Mouse (Mus musculus): ENCODE measurements around the gene Slc29a2. TPM values are rescaled to one million over a fixed set of nuclear protein-coding genes. Genes with fewer than 3 reads are reported as not detected.

The Slc29a2 gene
- polyA plus RNA-seq, 1 experiment, result 0.58 TPM

GRCm38 (mm10) chr19:5056251-5056650, 32.6 kb downstream of the Slc29a2 start:
- H3K27me3 ChIP-seq (replicated peaks), result peaks cover 44% of the 10 kb centered on the region
- H3K9me3 ChIP-seq, result no peaks in the 10 kb centered on the region
- TF ChIP-seq FLI1 (IDR thresholded peaks at IDR 0.05; ENCODE audit: low read length) (no peak), GATA1 (IDR thresholded peaks at IDR 0.05; ENCODE audit: borderline replicate concordance, low read length) (no peak)
- H3K4me3 ChIP-seq (replicated peaks), result no peak overlapping the region
- no peaks in the 10 kb centered on the region for H3K36me3 ChIP-seq (replicated peaks; ENCODE audit: low read length)
- H3K4me1 ChIP-seq, result peaks cover 69% of the 10 kb centered on the region

DNA sequence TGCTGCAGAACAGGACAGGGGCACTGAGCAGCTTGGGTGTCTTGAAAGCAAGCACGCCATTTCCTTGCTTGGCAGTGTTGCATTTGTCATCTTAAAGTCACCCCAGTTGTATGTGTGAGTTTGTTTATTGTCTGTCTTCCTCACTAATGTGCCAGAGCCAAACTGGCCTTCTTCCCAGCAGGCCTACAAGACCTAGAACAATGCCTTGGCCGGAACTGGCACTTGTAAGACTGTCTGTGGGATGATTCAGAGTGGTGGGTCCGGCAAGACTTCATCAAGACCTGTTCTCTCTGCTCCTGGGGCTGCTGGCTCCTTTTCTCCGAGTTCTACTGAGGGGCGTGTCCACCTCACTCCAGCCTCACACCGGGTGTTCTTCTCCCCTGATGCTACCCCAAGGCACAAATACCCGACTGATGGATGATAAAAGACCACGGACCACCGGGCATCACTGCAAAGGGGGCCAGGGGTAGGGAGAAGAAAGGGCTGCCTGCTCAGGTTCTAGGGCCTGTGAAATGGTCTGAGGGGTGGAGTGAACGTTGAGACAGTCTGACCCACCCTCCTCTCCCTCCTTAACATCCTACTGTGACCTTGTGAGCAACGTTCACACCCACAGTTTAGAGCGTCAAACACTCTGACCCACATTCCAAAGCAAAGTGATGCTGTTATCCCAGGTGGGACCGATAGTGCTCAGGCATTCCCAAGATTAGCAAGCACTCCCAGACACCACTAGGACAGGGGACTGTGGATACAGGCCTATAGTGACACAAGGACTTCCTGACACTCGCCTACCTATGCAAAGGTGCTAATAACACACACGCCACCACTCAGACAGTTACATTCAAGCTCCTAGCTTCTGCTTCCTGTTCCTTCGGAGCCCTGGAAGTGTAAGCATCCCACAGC, 34.5 kb downstream of the Slc29a2 start:
- peaks cover 58% of the 10 kb centered on the region for H3K4me1 ChIP-seq
- TF ChIP-seq GATA1 (IDR thresholded peaks at IDR 0.05; ENCODE audit: borderline replicate concordance, low read length) (no peak), FLI1 (IDR thresholded peaks at IDR 0.05; ENCODE audit: low read length) (no peak)
- H3K36me3 ChIP-seq (replicated peaks; ENCODE audit: low read length), result no peaks in the 10 kb centered on the region

DNA sequence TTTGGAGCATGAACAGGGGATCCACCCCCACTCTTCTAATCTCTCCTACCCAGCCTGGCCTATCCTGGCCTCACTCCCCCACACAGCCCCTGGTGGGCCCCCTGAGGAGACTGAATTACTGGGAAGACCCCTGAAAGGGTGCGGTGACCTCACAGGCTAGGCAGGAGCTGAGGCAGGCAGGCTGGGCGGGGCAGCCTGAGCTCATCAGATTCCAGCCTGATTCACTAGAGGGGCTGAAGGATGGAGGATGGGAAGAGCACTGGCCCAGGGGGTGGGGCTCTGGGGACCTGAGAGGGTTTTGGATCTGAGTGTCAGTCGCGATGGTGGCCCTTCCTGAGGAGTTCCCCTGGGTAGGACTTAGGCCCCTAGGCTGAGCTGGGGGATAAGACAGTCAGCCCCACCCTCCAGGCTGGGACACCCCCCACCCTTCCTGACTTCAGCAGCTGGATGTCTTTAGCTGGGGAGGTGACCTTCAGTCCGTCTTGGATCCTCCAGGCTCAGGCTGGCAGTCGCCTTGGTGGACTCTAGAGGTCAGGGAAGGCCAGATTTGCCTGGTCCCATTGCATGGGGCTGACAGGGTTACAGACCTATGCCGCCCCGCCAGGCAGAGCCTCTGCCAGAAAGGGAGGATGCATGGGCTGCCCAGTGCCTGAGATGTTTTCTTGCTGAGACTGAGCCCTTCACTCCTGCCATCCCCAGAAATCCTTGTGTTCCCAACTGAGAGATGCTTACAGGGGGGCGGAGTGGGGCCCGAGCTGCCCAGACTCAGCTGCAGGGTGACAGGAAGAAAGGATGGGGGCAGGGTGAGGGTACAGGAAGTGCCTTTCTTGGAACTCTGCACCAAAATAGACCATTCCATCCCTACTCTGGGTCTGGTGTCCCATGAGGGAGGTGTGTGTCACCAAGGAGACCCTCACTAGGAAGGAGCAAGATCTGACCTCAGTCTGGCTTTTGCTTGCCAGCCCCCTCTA, 35.4 kb downstream of the Slc29a2 start:
- peak overlapping the region; percentile 13 for H3K4me3 ChIP-seq (replicated peaks)
- H3K27me3 ChIP-seq (replicated peaks), result peaks cover 25% of the 10 kb centered on the region
- no peaks in the 10 kb centered on the region for H3K9me3 ChIP-seq
- TF ChIP-seq GATA1 (IDR thresholded peaks at IDR 0.05; ENCODE audit: borderline replicate concordance, low read length) (no peak), FLI1 (IDR thresholded peaks at IDR 0.05; ENCODE audit: low read length) (no peak)
- H3K4me1 ChIP-seq, result peaks cover 54% of the 10 kb centered on the region
- no peaks in the 10 kb centered on the region for H3K36me3 ChIP-seq (replicated peaks; ENCODE audit: low read length)

More for the DNA sequence above, 34.5 kb downstream of the Slc29a2 start:
- Histone ChIP-seq H3K9me3 (no peaks in the 10 kb centered on the region), H3K27me3 (replicated peaks) (peaks cover 34% of the 10 kb centered on the region), H3K4me3 (replicated peaks) (no peak overlapping the region)

DNA sequence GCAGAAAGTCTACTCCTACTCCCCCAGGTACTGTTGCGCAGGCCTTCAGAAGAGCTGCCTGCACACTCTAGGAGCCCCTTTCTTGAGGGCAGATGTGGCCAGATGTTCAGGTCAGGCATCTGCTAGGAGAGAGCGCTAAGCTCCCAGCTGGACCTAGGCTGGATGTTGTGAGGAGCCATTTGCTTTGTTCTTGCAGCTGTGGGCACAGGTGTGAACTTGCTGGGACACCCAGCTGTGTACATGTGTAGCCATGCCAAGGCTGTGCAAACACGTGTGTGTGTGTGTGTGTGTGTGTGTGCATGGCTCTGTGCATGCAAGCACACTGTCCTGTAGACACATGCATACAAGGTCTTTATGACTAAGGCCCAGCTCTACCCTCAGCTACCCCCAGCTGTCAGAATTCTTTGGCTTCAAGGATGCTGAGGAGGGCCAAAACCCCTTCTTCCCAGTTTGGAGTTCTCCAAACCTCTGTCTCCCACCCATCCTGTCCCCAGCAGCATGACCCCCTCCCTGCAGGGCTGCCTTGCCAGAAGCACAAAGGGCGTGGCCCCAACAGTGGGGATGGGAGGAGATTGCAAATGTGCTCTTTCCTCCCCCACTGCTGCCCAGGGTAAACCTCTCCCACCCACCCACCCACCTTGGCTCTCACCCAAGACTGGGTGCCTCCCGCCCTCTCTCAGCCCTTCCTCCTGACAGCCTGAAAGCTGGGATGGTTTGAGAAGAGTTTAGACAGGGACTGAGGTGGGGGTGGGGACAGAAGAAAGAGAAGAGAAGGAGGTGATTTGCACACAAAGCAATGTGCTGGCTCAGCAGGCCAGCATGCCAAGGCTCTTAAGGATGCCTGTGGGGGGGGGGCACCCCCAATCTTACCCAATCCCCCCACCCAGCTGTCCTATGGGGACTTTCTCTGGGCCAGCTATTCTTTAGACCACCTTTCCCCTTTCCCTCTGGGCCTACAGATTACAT, 37.0 kb downstream of the Slc29a2 start:
- TF ChIP-seq GATA1 (IDR thresholded peaks at IDR 0.05; ENCODE audit: borderline replicate concordance, low read length), result no peak
- TF ChIP-seq FLI1 (IDR thresholded peaks at IDR 0.05; ENCODE audit: low read length), result no peak
- Histone ChIP-seq H3K4me1 (peaks cover 64% of the 10 kb centered on the region), H3K27me3 (replicated peaks) (peaks cover 25% of the 10 kb centered on the region), H3K36me3 (replicated peaks; ENCODE audit: low read length) (no peaks in the 10 kb centered on the region), H3K9me3 (no peaks in the 10 kb centered on the region), H3K4me3 (replicated peaks) (no peak overlapping the region)

GRCm38 (mm10) chr19:5062041-5062440, 38.4 kb downstream of the Slc29a2 start:
- no peaks in the 10 kb centered on the region for H3K36me3 ChIP-seq (replicated peaks; ENCODE audit: low read length)
- H3K27me3 ChIP-seq (replicated peaks), result peaks cover 27% of the 10 kb centered on the region
- H3K4me1 ChIP-seq, result peaks cover 59% of the 10 kb centered on the region
- TF ChIP-seq FLI1 (IDR thresholded peaks at IDR 0.05; ENCODE audit: low read length) (no peak), GATA1 (IDR thresholded peaks at IDR 0.05; ENCODE audit: borderline replicate concordance, low read length) (no peak)
- H3K9me3 ChIP-seq, result no peaks in the 10 kb centered on the region
- no peak overlapping the region for H3K4me3 ChIP-seq (replicated peaks)

GRCm38 (mm10) chr19:5062446-5062845, 38.8 kb downstream of the Slc29a2 start:
- TF ChIP-seq GATA1 (IDR thresholded peaks at IDR 0.05; ENCODE audit: borderline replicate concordance, low read length), result no peak
- no peak for TF ChIP-seq FLI1 (IDR thresholded peaks at IDR 0.05; ENCODE audit: low read length)
- H3K36me3 ChIP-seq (replicated peaks; ENCODE audit: low read length), result no peaks in the 10 kb centered on the region
- no peak overlapping the region for H3K4me3 ChIP-seq (replicated peaks)
- H3K27me3 ChIP-seq (replicated peaks), result peaks cover 31% of the 10 kb centered on the region
- peaks cover 59% of the 10 kb centered on the region for H3K4me1 ChIP-seq
- no peaks in the 10 kb centered on the region for H3K9me3 ChIP-seq

- Histone ChIP-seq H3K27me3 (replicated peaks) (peaks cover 58% of the 10 kb centered on the region), H3K4me3 (replicated peaks) (no peak overlapping the region), H3K9me3 (no peaks in the 10 kb centered on the region), H3K4me1 (peaks cover 48% of the 10 kb centered on the region), H3K36me3 (replicated peaks; ENCODE audit: low read length) (no peaks in the 10 kb centered on the region)
- TF ChIP-seq FLI1 (IDR thresholded peaks at IDR 0.05; ENCODE audit: low read length) (no peak), GATA1 (IDR thresholded peaks at IDR 0.05; ENCODE audit: borderline replicate concordance, low read length) (no peak)
Observed at GRCm38 (mm10) chr19:5065104-5065503, 41.4 kb downstream of the Slc29a2 start.

DNA sequence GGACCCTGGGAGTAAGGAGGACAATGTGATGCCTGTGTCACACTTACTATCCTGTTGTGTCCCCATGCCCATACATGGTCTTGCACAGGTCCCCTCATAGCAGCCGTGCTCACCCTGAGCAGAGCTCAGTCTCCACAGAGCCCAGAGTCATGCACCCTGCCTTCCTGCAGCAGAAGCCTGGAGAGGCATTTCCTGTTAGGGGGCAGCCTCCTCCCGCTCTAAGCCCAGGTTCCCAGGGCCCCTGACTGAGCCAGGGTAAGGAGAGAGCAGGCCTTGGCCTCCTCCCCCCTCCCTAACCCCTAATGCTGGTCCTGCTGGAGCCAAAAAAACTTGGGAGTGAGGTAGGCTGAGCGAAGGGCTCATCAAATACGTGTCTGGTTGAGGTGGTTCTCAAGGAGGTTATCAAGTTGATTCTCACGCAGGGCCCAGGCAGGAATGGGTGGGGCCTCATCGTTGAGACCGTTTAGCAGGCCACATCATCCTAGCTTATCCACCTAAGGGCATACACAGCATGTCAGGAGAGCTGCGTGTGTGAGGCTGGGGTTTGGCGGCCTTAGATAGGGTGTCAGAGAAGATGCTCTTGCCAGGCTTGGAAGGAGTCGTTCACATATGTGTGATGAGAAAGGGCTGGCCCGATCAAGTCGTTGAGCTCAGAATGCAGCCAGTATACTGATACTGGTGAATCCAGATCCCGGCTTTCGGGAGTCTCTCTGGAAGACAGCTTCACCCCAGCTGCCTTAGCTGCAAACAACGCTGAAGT, 43.6 kb downstream of the Slc29a2 start:
- Histone ChIP-seq H3K4me3 (replicated peaks) (peak overlapping the region; percentile 86), H3K9me3 (no peaks in the 10 kb centered on the region), H3K36me3 (replicated peaks; ENCODE audit: low read length) (no peaks in the 10 kb centered on the region), H3K4me1 (peaks cover 46% of the 10 kb centered on the region), H3K27me3 (replicated peaks) (peaks cover 71% of the 10 kb centered on the region)
- TF ChIP-seq GATA1 (IDR thresholded peaks at IDR 0.05; ENCODE audit: borderline replicate concordance, low read length) (no peak), FLI1 (IDR thresholded peaks at IDR 0.05; ENCODE audit: low read length) (no peak)
